Mouse (Mus musculus): ENCODE data around the gene Ssna1.
A peak's percentile ranks its signal among the peaks of the same experiment; 100 is the strongest.
"Not testable (repeated sequence)": the region's sequence is repeated elsewhere in the genome, so short reads cannot be mapped to it uniquely, and the experiment has no call there.

The Ssna1 gene

GRCm38 (mm10) chr2:25257250-25257649 is 15.0 kb downstream of the Ssna1 start:
- DNase-seq: not testable (repeated sequence)

GRCm38 (mm10) chr2:25256443-25257109 is 15.7 kb downstream of the Ssna1 start:
- peak in 1 of 2 experiments; percentile 24 for DNase-seq

- peak; percentile 64 to 76 for DNase-seq
Observed at GRCm38 (mm10) chr2:25255284-25255779, 16.9 kb downstream of the Ssna1 start, which contains the start of gene Tmem203. Gene Tmem203, plus strand, starts transcription at chr2:25255439.

DNA sequence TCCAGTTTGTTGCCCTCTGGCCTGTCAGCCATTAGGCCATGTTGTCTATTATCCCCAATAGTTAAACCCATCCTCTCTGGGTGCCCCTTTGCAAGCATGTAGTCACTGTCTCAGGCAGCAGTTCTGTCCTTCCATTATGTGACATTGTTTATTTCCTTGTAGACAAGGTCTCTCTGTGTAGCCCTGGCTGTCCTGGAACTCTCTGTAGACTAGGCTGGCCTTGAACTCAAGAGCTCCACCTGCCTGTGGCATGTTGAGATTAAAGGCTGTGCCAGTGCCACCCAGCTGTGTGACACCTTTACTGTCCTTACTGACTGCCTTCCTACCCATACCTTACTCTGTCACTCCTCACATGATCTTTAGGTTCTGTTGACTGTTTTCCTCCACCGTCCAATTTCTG is 19.9 kb downstream of the Ssna1 start:
- no peak for DNase-seq

- DNase-seq: no peak
Observed at GRCm38 (mm10) chr2:25246183-25247072, 25.8 kb downstream of the Ssna1 start, which contains the start of gene AL732309.1. Gene AL732309.1, minus strand, starts transcription at chr2:25246863.

DNA sequence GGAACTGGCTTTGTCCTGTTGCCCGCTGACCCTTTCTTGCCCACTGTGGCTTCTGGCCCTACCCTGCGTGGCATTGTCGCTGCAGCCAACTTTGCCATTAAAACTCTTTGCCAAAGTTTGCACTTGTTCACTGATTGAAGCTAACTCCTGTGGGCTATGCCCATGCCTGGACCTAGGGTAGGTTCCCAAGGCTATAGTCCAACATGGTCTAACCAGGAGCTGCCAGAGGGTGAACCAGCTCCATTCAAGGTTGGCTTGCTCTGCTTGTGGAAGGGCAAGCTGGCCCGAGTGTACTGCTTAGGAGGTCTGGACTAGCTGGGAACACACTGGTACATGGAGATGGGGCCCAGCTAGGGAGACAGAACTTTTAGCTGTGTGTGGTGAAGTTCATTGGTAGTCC is 28.1 kb downstream of the Ssna1 start:
- no peak for DNase-seq

GRCm38 (mm10) chr2:25243342-25243741 is 28.9 kb downstream of the Ssna1 start:
- no peak for DNase-seq

- DNase-seq: no peak
Observed at GRCm38 (mm10) chr2:25242101-25242506, 30.1 kb downstream of the Ssna1 start, which contains the start of the genes Rnf208 and Cysrt1. Gene Rnf208, plus strand, starts transcription at chr2:25242255. Gene Cysrt1, minus strand, starts transcription at chr2:25242452.

DNA sequence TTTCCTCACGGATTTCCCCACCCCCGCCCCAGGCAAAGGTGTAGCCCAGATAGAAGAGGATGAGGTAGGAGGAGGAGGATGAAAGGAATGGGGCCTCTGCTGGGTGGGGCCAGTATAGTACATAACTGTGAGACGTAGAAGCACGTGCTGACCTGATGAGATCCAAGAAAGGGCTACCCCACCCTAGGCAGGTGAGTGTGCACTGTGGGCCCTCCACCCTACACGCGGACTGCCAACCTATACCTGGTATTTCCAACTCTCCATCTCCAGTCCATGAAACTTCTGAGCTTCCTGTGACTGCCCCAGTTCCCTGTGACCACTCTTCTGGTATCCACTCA is 30.8 kb downstream of the Ssna1 start:
- no peak for DNase-seq

DNA sequence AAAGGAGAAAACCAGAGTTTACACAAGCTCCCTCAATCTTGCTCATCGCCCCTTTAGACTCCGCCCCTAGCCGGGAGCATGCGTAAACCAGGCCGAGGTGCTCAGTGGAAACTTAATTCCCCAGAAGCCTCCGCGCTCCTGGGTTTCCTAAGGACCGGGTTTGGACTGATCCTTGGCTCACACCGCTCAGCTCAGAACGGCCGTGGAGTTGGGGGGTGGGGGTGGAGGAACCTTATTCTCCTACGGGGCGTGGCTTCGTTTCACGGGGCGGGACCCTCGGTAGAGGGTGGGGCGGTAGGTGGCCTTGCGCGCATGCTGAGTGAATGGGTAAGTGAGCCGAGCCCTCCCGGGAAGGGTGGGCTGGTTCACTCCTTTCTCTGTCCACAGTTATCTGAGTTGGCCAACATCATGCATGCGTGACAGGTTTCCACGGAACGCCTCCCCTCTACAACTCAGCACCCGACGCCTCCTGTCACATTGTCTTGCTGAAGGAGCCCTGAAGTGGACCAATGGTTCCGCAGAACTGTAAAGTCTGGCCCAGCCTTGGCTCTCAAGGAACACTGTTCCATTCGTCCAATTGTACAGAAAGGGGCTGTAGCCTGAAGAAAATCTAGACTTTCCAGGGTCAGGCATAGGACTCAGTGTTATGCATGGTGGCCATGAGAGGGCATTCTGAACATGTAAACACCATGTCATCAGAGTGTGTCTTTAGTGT is 31.4 kb downstream of the Ssna1 start:
- peak in 1 of 2 experiments; percentile 27 for DNase-seq

DNA sequence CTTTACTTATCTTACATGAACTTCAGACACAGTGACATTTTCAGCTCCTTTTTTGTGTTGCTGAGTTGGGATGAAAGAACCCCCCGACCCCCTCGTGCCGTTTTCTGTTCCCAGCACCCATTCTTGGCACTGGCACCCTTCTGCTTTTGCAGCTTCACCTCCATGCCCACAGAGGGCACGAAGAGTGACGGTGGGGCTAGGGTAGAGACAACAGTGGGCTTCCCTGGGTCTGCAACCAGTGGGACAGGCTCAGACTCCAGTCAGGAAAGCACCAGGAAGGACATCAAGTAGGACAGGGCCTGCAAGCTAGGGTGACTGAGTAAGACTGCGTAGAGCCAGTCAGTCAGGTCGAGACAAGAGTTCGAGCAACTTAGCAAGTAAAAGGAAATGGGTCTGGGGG is 31.9 kb downstream of the Ssna1 start:
- no peak for DNase-seq

DNA sequence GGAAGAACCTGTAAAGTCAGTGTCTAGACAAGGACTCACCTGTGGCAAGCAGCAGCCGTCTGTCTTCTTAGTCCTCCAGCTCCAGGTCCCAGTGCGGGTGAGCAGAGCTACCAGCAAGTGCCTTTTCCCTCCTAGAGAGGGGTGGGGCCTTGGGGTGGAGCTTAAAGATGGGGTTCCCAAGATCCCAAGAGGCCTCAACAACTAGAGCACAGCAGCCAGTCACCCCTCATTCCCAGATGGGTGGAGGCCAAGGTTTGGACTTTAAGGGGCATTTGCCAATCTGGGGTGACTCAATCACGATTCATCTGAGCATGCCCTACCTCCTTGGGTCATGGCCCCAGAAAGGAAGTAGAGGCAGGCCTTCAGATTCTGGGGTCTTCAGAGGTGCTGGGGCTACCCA is 32.5 kb downstream of the Ssna1 start:
- DNase-seq: no peak

DNA sequence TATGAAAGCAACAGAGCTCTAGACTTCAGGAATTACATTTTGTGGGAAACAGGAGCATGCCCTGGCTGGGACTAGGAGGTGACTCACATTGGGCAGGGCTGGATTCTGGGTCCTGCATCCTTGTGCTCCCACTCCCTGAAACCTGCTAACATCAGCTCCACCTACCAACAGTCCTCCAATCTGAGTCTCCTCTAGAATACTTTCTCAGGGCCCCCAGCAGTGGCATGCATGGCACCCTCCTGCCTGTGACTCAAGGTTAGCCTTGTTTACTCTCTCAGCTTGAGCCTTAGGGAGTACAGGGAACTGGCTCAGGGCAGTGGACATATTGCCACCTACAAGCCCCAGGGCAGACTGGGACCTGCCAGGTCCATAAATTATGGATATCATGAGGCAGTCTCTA is 34.1 kb downstream of the Ssna1 start:
- DNase-seq: no peak

DNA sequence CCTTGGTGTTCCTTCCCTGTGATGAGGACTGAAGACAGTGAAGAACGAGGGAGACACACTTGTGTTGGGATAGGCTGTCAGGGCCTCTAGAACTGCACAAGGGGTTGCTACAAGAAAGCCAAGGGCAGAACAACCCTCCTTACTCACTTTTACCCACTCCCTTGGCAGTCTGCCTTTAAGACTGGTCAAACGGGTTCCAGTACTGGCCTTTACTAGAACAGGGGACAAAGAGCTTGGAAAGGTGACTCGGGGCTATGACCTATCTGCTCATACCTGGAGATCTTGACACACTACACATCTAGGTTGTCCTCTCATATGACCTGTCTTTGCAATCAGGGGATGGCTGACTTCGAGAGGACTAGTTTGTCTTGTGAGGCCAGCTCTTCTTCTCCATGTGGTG is 34.7 kb downstream of the Ssna1 start:
- DNase-seq: no peak

GRCm38 (mm10) chr2:25236614-25237013 is 35.6 kb downstream of the Ssna1 start, which contains the start of gene Rnf224:
Gene Rnf224, minus strand, starts transcription at chr2:25236787.
- DNase-seq: no peak

GRCm38 (mm10) chr2:25234551-25235220 is 37.6 kb downstream of the Ssna1 start:
- no peak for DNase-seq

DNA sequence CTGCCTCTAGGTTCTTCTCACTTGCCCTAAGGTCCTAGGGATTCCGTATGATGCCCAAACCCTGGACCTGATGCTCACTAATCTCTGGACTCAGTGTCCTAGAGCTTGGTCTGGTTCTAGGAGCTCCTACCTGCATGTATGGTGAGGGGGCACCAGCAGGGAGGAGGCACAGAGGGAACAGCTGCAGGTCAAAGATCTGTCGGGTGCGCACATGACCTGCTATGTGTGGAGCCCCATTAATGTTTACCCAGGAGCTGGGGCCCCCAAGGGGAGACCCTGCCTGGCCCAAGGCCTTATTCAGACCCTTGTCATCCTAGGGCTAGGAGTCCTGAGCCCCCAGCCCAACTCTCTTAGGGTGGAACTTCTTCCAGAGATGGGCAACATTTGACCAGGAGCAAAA is 38.2 kb downstream of the Ssna1 start, which contains the start of gene Slc34a3:
Slc34a3 (minus strand) TSS at position 315 of the 400 bp plus-strand sequence.
- no peak for DNase-seq

DNA sequence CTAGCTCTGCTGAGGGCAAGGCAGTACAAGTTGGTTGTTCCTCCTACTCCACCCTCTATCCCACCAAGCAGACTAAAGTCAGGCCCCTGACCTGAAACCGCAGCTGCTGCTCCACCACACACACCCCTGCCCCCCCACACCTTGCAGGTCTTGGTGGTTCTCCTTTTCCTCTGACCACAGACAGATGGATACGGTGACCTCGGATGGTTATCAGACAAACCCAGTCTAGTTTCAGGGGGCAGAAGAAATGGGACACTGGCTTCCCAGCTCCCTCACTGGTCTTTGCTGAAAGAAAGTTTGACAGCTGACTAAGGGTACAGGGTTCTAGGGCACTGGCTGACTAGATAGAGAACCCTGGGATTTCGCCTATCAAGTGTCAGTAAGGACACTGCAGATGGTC is 38.8 kb downstream of the Ssna1 start:
- DNase-seq: no peak

- no peak for DNase-seq
Observed at GRCm38 (mm10) chr2:25231038-25231437, 41.2 kb downstream of the Ssna1 start.

DNA sequence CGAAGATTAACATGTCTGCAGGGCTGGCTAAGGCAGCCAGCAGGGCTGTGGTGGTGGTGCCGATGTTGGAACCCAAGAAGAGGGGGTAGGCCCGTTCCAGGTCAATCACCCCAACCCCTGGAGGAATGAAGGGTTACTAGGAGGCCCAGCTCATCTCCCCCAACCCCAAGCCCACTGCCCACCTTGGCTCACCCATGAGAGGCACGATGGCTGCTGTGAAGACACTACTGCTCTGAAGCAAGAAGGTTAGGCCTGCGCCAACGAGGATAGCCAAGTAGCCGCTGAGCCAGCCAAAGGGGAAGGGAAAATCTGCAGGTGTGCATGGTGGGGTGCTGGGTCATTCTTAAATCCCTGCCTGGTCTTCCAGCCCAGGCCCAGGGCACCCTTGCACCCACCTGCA is 41.7 kb downstream of the Ssna1 start:
- no peak for DNase-seq

GRCm38 (mm10) chr2:25229582-25229981 is 42.7 kb downstream of the Ssna1 start:
- DNase-seq: no peak

- no peak for DNase-seq
Observed at GRCm38 (mm10) chr2:25228995-25229530, 43.2 kb downstream of the Ssna1 start.
